Mouse (Mus musculus): ENCODE measurements around the gene Olfm1.

DNA sequence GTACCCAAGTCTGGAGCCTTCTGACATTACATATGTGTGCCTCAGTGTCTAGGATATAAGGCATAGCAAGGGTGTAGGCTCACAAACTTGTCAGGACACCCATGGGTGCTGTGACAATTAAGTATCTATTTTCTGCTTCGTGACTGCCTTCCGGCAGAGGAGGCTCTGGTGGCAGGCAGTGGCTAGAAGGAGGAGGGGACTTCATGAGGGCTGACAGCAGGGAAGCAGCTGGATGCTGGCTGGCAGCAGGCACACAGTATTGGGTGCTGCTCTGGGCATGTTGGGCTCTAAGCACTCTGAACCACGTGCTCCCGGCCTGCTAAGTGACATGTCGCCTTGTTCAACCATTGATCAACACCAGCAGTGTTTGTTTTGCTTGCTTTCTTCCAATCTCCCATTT is 32.0 kb downstream of the Olfm1 start:
- no peak for TF ChIP-seq CTCF (IDR thresholded peaks at IDR 0.05; ENCODE audit: low read depth)
- no peak for TF ChIP-seq EP300 (IDR thresholded peaks at IDR 0.05; ENCODE audit: low read depth)

Data from heart, postnatal 0 days (tissue).